Mouse (Mus musculus) thymus, postnatal 4 days (tissue): ENCODE measurements at regions not wholly inside any gene's neighbourhood (a gene's known extent, or its start where the extent isn't known, plus 50 kb on each side); places are given as distances from the start of the nearest gene placed in this dataset.

Experiments
- DNase-seq: peaks from one replicate; pipeline ENCODE4 v3.0.0; 2021

- DNase-seq, result no peak
These were observed 81.4 kb downstream of the Lhx2 start for GRCm38 (mm10) chr2:38420498-38420897.

- no peak for DNase-seq
These were observed 83.3 kb downstream of the Lhx2 start for GRCm38 (mm10) chr2:38422406-38422805.

- no peak for DNase-seq
These were observed 84.8 kb downstream of the Lhx2 start for GRCm38 (mm10) chr2:38423886-38424277.

GRCm38 (mm10) chr2:38424278-38424931, 85.3 kb downstream of the Lhx2 start:
- no peak for DNase-seq

- no peak for DNase-seq
These were observed 85.9 kb downstream of the Lhx2 start for GRCm38 (mm10) chr2:38424976-38425375.

- DNase-seq, result peak; percentile 77
These were observed 81.6 kb upstream of the Nek6 start for GRCm38 (mm10) chr2:38429752-38430378.

GRCm38 (mm10) chr2:38431546-38431945, 79.9 kb upstream of the Nek6 start:
- DNase-seq, result no peak

GRCm38 (mm10) chr2:38433736-38434135, 77.7 kb upstream of the Nek6 start:
- DNase-seq, result peak; percentile 14

GRCm38 (mm10) chr2:38436701-38437100, 74.7 kb upstream of the Nek6 start:
- no peak for DNase-seq

GRCm38 (mm10) chr2:38439191-38439590, 72.3 kb upstream of the Nek6 start:
- DNase-seq, result no peak

GRCm38 (mm10) chr2:38439973-38440372, 71.5 kb upstream of the Nek6 start:
- no peak for DNase-seq

GRCm38 (mm10) chr2:38449092-38449491, 62.4 kb upstream of the Nek6 start:
- DNase-seq, result no peak

- no peak for DNase-seq
These were observed 54.9 kb upstream of the Nek6 start for GRCm38 (mm10) chr2:38456571-38456970.

- DNase-seq, result no peak
These were observed 51.1 kb upstream of the Nek6 start for GRCm38 (mm10) chr2:38460367-38460766.

- no peak for DNase-seq
These were observed 50.5 kb upstream of the Nek6 start for GRCm38 (mm10) chr2:38460825-38461540.
